8 mouse cellular contexts compared by ENCODE assay signal in genomic region chr8:12671473-12672055, GRCm38 (mm10). TPM values are rescaled to one million over a fixed set of nuclear protein-coding genes. Genes with fewer than 3 reads are reported as not detected.
DNase-seq lines count a peak whose midpoint lies in the region; ATAC-seq and TF ChIP-seq lines count a peak whose summit lies in the region.

No protein-coding gene starts in this region.

- TF ChIP-seq CTCF in E14TG2a.4 (conservative IDR thresholded peaks at IDR 0.05; ENCODE audit: low read length): no peak

- H3K27me3 ChIP-seq in heart, embryonic 12.5 days (replicated peaks): peaks cover 8% of the 10 kb centered on the region
- H3K27me3 ChIP-seq in E14TG2a.4 (ENCODE audit: insufficient read depth, low read length): peaks cover 24% of the 10 kb centered on the region
- peaks cover 10% of the 10 kb centered on the region; the same call in 1 of the 2 replicates for H3K27me3 ChIP-seq in embryonic facial prominence, embryonic 10.5 days (replicated peaks; ENCODE audit: low read depth, poor library complexity, severe bottlenecking)
- 0 out of 2 replicates have a peak, but pooled peaks cover 3% of the 10 kb centered on the region for H3K27me3 ChIP-seq in hindbrain, embryonic 14.5 days (ENCODE audit: control insufficient read depth, insufficient read depth, low read length)
- H3K27me3 ChIP-seq in midbrain, embryonic 10.5 days (ENCODE audit: low read depth, poor library complexity, severe bottlenecking): peaks cover 22% of the 10 kb centered on the region

- H3K4me2 ChIP-seq in heart, embryonic 12.5 days: peak overlapping the region; percentile 82
- peak overlapping the region; percentile 78 for H3K4me2 ChIP-seq in hindbrain, embryonic 14.5 days (replicated peaks)

- H3K27ac ChIP-seq in heart, embryonic 12.5 days (ENCODE audit: poor library complexity, severe bottlenecking): peak overlapping the region; percentile 48
- H3K27ac ChIP-seq in embryonic facial prominence, embryonic 10.5 days (replicated peaks): peak overlapping the region; percentile 96
- H3K27ac ChIP-seq in hindbrain, embryonic 14.5 days: peak overlapping the region; percentile 85
- H3K27ac ChIP-seq in midbrain, embryonic 10.5 days (replicated peaks): peak overlapping the region; percentile 95

- H3K4me1 ChIP-seq in heart, embryonic 12.5 days (replicated peaks): peaks cover 15% of the 10 kb centered on the region
- H3K4me1 ChIP-seq in E14TG2a.4 (replicated peaks; ENCODE audit: low read depth, low read length): peaks cover 14% of the 10 kb centered on the region
- H3K4me1 ChIP-seq in embryonic facial prominence, embryonic 10.5 days: peaks cover 25% of the 10 kb centered on the region
- peaks cover 15% of the 10 kb centered on the region for H3K4me1 ChIP-seq in hindbrain, embryonic 14.5 days (replicated peaks; ENCODE audit: control insufficient read depth, insufficient read depth, low read length)
- H3K4me1 ChIP-seq in midbrain, embryonic 10.5 days: peaks cover 24% of the 10 kb centered on the region

- no peak for DNase-seq in heart, adult 9 months (ENCODE audit: low spot score in 2 of 2)
- DNase-seq in embryonic facial prominence, embryonic 10.5 days (ENCODE audit: low spot score): no peak
- DNase-seq in hindbrain, embryonic 14.5 days (ENCODE audit: low spot score): no peak
- DNase-seq in midbrain, embryonic 10.5 days (ENCODE audit: low spot score): no peak
- DNase-seq in adrenal gland, adult 2 months: no peak
- no peak for DNase-seq in cerebellum, adult 8-10 months

- no peaks in the 10 kb centered on the region for H3K36me3 ChIP-seq in heart, embryonic 12.5 days
- H3K36me3 ChIP-seq in E14TG2a.4 (ENCODE audit: insufficient read depth, low read length): no peaks in the 10 kb centered on the region
- peaks cover 15% of the 10 kb centered on the region for H3K36me3 ChIP-seq in embryonic facial prominence, embryonic 10.5 days (replicated peaks)
- no peaks in the 10 kb centered on the region for H3K36me3 ChIP-seq in hindbrain, embryonic 14.5 days (replicated peaks; ENCODE audit: control insufficient read depth, insufficient read depth)
- H3K36me3 ChIP-seq in midbrain, embryonic 10.5 days: peaks cover 21% of the 10 kb centered on the region; the same call in 1 of the 2 replicates

- peak overlapping the region; percentile 93 for H3K9ac ChIP-seq in heart, embryonic 12.5 days
- H3K9ac ChIP-seq in hindbrain, embryonic 14.5 days: peak overlapping the region; percentile 94

- peak overlapping the region; percentile 94 for H3K4me3 ChIP-seq in heart, embryonic 12.5 days
- peak overlapping the region; percentile 95 for H3K4me3 ChIP-seq in E14TG2a.4 (replicated peaks; ENCODE audit: low read length)
- H3K4me3 ChIP-seq in embryonic facial prominence, embryonic 10.5 days: peak overlapping the region; percentile 99
- peak overlapping the region; percentile 99 for H3K4me3 ChIP-seq in hindbrain, embryonic 14.5 days (replicated peaks; ENCODE audit: low read length)
- H3K4me3 ChIP-seq in midbrain, embryonic 10.5 days: peak overlapping the region; percentile 97

- H3K9me3 ChIP-seq in heart, embryonic 12.5 days (replicated peaks): no peaks in the 10 kb centered on the region
- no peaks in the 10 kb centered on the region for H3K9me3 ChIP-seq in E14TG2a.4 (ENCODE audit: low read length)
- H3K9me3 ChIP-seq in embryonic facial prominence, embryonic 10.5 days: no peaks in the 10 kb centered on the region
- H3K9me3 ChIP-seq in hindbrain, embryonic 14.5 days (ENCODE audit: control insufficient read depth, low read length): no peaks in the 10 kb centered on the region
- H3K9me3 ChIP-seq in midbrain, embryonic 10.5 days (replicated peaks): no peaks in the 10 kb centered on the region

- WGBS in heart, embryonic 12.5 days: under 1% methylated on average over 38 of the region's 38 CpGs
- under 1% methylated on average over 38 of the region's 38 CpGs for WGBS in embryonic facial prominence, embryonic 10.5 days
- WGBS in hindbrain, embryonic 14.5 days: under 1% methylated on average over 37 of the region's 38 CpGs
- under 1% methylated on average over 38 of the region's 38 CpGs for WGBS in midbrain, embryonic 10.5 days

- peak; percentile 75; the same call in 1 of the 2 replicates for ATAC-seq in heart, embryonic 12.5 days (ENCODE audit: insufficient number of reproducible peaks, low FRiP score)
- no peak; the same call in 1 of the 2 replicates for ATAC-seq in hindbrain, embryonic 14.5 days (ENCODE audit: low FRiP score)

RNA-seq across cellular contexts. Expression of gene Tubgcp3, which starts 0.5 kb away (rescaled TPM):
- 32.0 and 32.4 TPM in 2 replicates for polyA plus RNA-seq in heart, embryonic 12.5 days (2016; fragmentation: Nextera tagmentation; extraction: Ambion mirVana)
- 52.7 and 56.3 TPM in 2 replicates for polyA plus RNA-seq in embryonic facial prominence, embryonic 10.5 days (2016; fragmentation: Nextera tagmentation; extraction: Ambion mirVana)
- polyA plus RNA-seq in hindbrain, embryonic 14.5 days (2014; fragmentation: Nextera tagmentation; extraction: Ambion mirVana): 39.6 and 43.9 TPM in 2 replicates
- polyA plus RNA-seq in midbrain, embryonic 10.5 days (2016; fragmentation: Nextera tagmentation; extraction: Ambion mirVana): 52.7 and 59.6 TPM in 2 replicates
- total RNA-seq in adrenal gland, adult 2 months (2021): 10 to 100 TPM; 26.8 to 28.6 TPM
- 44.8 and 60.2 TPM in 2 replicates for polyA plus RNA-seq in adrenal gland, adult 2 months (2012; rRNA removed)
